Mouse (Mus musculus) embryonic facial prominence, embryonic 13.5 days (tissue): Measurements from ENCODE around the gene Dnaja1. TPM values are rescaled to one million over a fixed set of nuclear protein-coding genes. Genes with fewer than 3 reads are reported as not detected.

ENCODE experiments used
- ATAC-seq: fragments of 200-750 bp; cut with Nextera tagmentation; 2 replicates; pipeline ENCODE4 v1.8.0; 2017; ENCODE audit warnings: low read depth; ENCODE audit not compliant: insufficient number of reproducible peaks, insufficient read depth, low FRiP score, low TSS enrichment
- H3K27ac ChIP-seq: fragments of 300-500 bp; sonication (generic); 2 replicates; pipeline ENCODE4 v1.5.1; 2015; ENCODE audit warnings: moderate library complexity, mild to moderate bottlenecking, inconsistent platforms
- H3K27me3 ChIP-seq: fragments of 300-500 bp; sonication (generic); 2 replicates; pipeline ENCODE4 v1.6.1; 2015; ENCODE audit warnings: mild to moderate bottlenecking, inconsistent platforms
- H3K36me3 ChIP-seq: fragments of 300-500 bp; sonication (generic); 2 replicates; pipeline ENCODE4 v1.6.1; 2015; ENCODE audit warnings: mild to moderate bottlenecking, inconsistent platforms
- H3K4me1 ChIP-seq: fragments of 300-500 bp; sonication (generic); 2 replicates; pipeline ENCODE4 v1.6.1; 2015; ENCODE audit warnings: inconsistent platforms
- H3K4me2 ChIP-seq: fragments of 300-500 bp; sonication (generic); 2 replicates; pipeline ENCODE4 v1.6.1; 2015; ENCODE audit warnings: moderate library complexity, mild to moderate bottlenecking, inconsistent platforms
- H3K4me3 ChIP-seq: fragments of 300-500 bp; sonication (generic); 2 replicates; pipeline ENCODE4 v1.5.1; 2015; ENCODE audit warnings: mild to moderate bottlenecking, inconsistent platforms
- H3K9ac ChIP-seq: fragments of 300-500 bp; sonication (generic); 2 replicates; pipeline ENCODE4 v1.6.1; 2015; ENCODE audit warnings: mild to moderate bottlenecking, inconsistent platforms
- H3K9me3 ChIP-seq: fragments of 300-500 bp; sonication (generic); 2 replicates; pipeline ENCODE4 v1.6.1; 2016; ENCODE audit warnings: inconsistent platforms
- WGBS: fragments of 180-500 bp; shearing (Covaris S2); methylation state at CpG from one replicate; pipeline ENCODE4 v1.1.7; 2015; ENCODE audit warnings: mixed read lengths; 5-methylcytosine and 5-hydroxymethylcytosine counted together
- polyA plus RNA-seq: library from polyadenylated mRNA; unstranded; fragments of >200 nt; fragmentation: Nextera tagmentation; extraction: Ambion mirVana; gene quantifications from 2 replicates; pipeline ENCODE4 v1.2.1, GENCODE M21; 2015

Gene Dnaja1
- polyA plus RNA-seq, 1 experiment from 2014 or later = 435 TPM

DNA sequence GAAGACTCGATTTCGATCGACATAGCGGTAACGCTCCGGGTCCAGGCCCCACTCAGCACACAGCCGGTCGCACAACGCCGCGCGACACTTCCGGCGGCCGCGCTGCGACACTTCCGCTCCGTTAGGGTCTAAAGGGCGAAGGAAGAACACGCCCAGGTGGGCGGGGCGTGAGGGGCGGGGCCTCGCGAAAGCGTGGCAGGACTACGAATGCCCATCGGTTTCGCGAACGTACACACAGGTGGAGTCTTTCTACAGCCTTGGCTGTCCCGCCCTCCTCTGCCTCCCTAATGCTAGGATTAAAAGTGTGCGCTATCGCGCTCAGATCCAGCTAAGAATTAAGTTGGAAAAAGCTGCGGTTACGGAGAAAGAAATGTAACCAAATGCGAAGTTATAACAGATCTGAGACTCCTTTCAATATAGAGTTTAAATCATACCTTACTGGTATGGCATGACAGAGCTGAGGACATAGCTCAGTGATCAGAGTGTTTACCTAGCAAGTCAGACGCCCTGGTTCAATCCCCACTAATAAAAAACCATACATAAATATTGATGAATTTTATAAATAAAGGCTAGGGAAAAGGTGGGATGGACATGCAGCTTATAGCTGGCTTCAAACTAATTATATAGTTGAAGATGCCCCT lies 36.0 kb downstream of the Dnaja1 start, which contains the start of gene Smu1:
Gene Smu1, minus strand, starts transcription at position 144 of the 641 bp plus-strand sequence.
- H3K27ac ChIP-seq = peak within 1 kb of the TSS; percentile 58; the same call in 1 of the 2 replicates
- peak within 1 kb of the TSS; percentile 77 for H3K4me2 ChIP-seq
- peaks cover 4% of the 10 kb centered on the region for H3K4me1 ChIP-seq
- no peaks in the 10 kb centered on the region for H3K9me3 ChIP-seq
- peak within 1 kb of the TSS; percentile 93 for H3K9ac ChIP-seq
- WGBS = under 1% methylated on average over 40 of the region's 40 CpGs
- H3K36me3 ChIP-seq = peaks cover 26% of the 10 kb centered on the region
- ATAC-seq = peak; percentile 97
- H3K4me3 ChIP-seq = peak within 1 kb of the TSS; percentile 99
- H3K27me3 ChIP-seq = peaks cover 4% of the 10 kb centered on the region; the same call in 1 of the 2 replicates

DNA sequence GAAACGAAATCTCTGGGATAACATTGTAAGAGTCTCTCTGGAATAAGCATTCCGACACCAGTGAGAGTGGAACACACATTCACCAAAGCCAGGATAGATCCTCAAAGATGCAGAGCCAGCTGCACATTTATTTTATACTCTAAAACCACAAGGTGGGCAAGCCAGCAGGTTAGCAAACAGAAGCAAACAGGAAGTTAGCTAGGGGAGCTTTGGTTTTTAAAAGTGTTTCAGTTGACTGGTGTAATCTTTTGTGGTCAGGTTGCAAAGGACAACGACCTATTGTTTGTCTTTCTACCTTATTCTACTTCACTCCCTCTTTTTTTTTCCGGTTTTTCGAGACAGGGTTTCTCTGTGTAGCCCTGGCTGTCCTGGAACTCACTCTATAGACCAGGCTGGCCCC lies 37.9 kb downstream of the Dnaja1 start:
- Histone ChIP-seq H3K9me3 (no peaks in the 10 kb centered on the region), H3K27ac (no peak overlapping the region), H3K4me3 (no peak overlapping the region), H3K4me1 (peaks cover 4% of the 10 kb centered on the region), H3K27me3 (peaks cover 4% of the 10 kb centered on the region; the same call in 1 of the 2 replicates), H3K9ac (no peak overlapping the region), H3K4me2 (no peak overlapping the region), H3K36me3 (peaks cover 6% of the 10 kb centered on the region; the same call in 1 of the 2 replicates)
- 53% methylated on average over 5 of the region's 5 CpGs for WGBS
- no peak for ATAC-seq

DNA sequence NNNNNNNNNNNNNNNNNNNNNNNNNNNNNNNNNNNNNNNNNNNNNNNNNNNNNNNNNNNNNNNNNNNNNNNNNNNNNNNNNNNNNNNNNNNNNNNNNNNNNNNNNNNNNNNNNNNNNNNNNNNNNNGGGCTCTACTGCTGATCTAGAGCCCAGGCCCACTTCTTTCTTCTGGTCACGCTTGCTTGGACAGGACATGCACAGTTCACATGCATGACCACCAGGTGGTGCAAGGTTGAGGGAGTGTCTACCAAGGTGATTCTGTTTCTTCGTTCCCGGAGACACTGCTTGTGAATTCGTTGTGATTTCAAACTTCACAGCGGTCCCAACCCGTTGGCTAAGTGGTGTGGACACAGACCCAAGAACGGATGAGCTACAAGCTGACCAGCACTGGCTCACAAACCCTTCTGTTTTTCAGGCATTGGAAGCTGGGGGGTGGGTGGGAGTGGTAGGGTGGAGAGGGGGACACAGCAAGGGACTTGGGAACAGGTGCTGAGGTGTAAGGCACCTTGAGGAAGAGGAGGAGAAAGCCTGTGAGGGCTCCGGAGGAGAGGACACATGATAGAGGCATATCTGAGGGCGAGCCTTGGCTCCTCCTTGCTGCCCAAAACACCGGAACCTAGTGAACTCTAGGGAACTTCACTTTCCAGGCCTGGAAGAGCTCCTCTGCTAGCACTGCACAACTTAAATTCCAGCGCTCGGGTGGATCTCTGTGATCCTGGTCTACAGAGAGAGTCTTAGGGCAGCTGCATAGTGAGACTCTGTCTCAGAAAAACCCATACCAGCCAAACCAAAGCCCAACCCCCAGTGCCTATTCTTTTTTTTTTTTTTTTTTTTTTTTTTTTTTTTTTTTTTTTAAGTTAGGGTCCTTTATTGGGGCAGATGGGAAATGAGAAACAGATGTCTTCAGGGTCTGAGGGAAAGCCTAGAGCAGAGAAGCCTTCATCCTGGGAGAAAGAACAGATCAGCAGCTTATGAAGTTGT lies 52.6 kb downstream of the Dnaja1 start:
- Histone ChIP-seq H3K4me2 (peak overlapping the region; percentile 57), H3K9ac (peak overlapping the region; percentile 58), H3K27me3 (no peaks in the 10 kb centered on the region), H3K9me3 (no peaks in the 10 kb centered on the region), H3K4me1 (peaks cover 27% of the 10 kb centered on the region), H3K27ac (peak overlapping the region; percentile 90), H3K4me3 (peak overlapping the region; percentile 20), H3K36me3 (no peaks in the 10 kb centered on the region)
- WGBS = 10% methylated on average over 12 of the region's 12 CpGs
- ATAC-seq = 0 out of 2 replicates have a peak, but pooled peaks have one; percentile 21

DNA sequence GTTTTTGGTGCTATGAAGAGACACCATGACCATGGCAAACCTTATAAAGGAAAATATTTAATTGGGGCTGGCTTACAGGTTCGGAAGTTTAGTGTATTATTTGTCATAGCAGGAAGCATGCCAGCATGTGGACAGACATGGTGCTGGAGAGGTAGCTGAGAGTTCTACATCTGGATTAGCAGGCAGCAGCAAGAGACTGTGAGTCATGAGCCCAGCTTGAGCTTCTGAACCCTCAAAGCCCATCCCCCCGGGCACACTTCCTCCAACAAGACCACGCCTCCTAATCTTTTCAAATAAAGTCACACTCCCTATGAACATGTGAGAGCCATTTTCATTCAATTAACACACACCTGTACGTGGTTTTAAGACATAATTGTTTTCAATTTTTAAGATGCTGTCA lies 54.5 kb downstream of the Dnaja1 start:
- WGBS = 62% methylated on average over 4 of the region's 4 CpGs
- no peak overlapping the region for H3K4me3 ChIP-seq
- no peak for ATAC-seq

DNA sequence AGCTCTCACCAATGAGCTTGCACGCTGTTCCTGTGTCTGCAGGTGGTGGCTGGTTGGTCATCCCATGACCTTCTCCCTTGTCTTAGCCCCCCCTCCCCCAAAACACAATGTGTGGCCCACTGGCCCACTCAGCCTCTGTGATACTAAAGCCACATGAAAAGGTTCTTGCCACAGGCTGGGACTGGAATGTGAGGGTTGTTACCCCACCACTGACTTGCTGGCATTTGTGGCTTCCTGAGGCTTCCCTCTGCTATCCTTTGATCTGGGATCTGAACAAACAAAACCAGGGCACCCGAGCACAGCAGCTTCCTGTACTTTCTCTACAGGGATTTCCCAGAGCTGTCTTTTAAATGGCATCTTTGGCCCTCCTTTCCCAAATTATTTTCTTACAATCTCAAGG lies 55.2 kb downstream of the Dnaja1 start:
- Histone ChIP-seq H3K9me3 (no peaks in the 10 kb centered on the region), H3K27ac (0 out of 2 replicates have a peak overlapping the region, but pooled peaks have one; percentile 11), H3K4me3 (no peak overlapping the region), H3K27me3 (no peaks in the 10 kb centered on the region), H3K36me3 (no peaks in the 10 kb centered on the region), H3K4me2 (no peak overlapping the region; the same call in 1 of the 2 replicates), H3K4me1 (peaks cover 37% of the 10 kb centered on the region), H3K9ac (no peak overlapping the region; the same call in 1 of the 2 replicates)
- no peak for ATAC-seq
- WGBS = 25% methylated on average over 2 of the region's 2 CpGs

More for the DNA sequence above, 54.5 kb downstream of the Dnaja1 start:
- Histone ChIP-seq H3K4me2 (no peak overlapping the region), H3K9ac (no peak overlapping the region), H3K27ac (no peak overlapping the region), H3K36me3 (no peaks in the 10 kb centered on the region), H3K4me1 (peaks cover 32% of the 10 kb centered on the region), H3K9me3 (no peaks in the 10 kb centered on the region), H3K27me3 (no peaks in the 10 kb centered on the region)

DNA sequence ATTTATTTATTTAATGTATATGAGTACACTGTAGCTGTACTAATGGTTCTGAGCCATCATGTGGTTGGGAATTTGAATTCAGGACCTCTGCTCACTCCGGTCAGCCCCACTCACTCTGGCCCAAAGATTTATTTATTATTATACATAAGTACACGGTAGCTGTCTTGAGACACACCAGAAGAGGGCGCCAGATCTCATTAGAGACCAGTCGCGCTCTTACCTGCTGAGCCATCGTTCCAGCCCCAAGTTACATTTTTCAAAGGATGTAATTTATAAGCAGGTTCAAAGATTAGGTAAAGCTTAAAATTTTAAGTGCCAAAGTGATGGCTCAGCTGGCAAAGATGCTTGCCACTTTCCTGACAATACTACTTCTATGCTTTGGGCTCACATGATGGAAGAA lies 56.7 kb downstream of the Dnaja1 start:
- H3K36me3 ChIP-seq = no peaks in the 10 kb centered on the region

DNA sequence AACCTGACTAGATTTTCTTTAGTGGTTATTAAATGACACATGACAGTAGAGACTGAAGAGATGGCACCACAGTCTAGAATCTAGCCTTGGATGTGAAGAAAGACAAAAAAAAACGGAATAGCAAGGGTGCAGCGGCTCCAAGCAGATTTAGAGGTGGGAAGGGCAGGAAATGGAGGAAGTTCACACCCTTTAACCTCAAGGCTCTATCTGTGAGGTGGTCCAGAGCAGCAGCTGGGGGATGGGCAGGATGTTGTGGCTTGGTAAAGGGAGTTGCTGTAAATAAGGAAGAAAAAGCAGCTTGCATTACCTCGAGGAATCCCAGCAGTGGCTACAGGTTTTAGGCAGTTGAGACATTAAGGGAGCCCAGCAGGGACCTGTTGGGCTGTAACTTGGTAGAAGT lies 59.2 kb downstream of the Dnaja1 start:
- H3K27ac ChIP-seq = no peak overlapping the region
- H3K27me3 ChIP-seq = no peaks in the 10 kb centered on the region
- H3K4me3 ChIP-seq = no peak overlapping the region
- no peaks in the 10 kb centered on the region for H3K36me3 ChIP-seq
- 19% methylated on average over 3 of the region's 3 CpGs for WGBS
- ATAC-seq = no peak
- H3K9me3 ChIP-seq = no peaks in the 10 kb centered on the region
- H3K4me1 ChIP-seq = peaks cover 18% of the 10 kb centered on the region
- H3K9ac ChIP-seq = no peak overlapping the region
- H3K4me2 ChIP-seq = no peak overlapping the region

More for the DNA sequence above, 56.7 kb downstream of the Dnaja1 start:
- Histone ChIP-seq H3K9ac (no peak overlapping the region), H3K9me3 (no peaks in the 10 kb centered on the region), H3K27me3 (no peaks in the 10 kb centered on the region), H3K4me3 (no peak overlapping the region), H3K4me2 (no peak overlapping the region), H3K27ac (no peak overlapping the region), H3K4me1 (peaks cover 33% of the 10 kb centered on the region)
- no peak for ATAC-seq
- 82% methylated on average over 6 of the region's 6 CpGs for WGBS

DNA sequence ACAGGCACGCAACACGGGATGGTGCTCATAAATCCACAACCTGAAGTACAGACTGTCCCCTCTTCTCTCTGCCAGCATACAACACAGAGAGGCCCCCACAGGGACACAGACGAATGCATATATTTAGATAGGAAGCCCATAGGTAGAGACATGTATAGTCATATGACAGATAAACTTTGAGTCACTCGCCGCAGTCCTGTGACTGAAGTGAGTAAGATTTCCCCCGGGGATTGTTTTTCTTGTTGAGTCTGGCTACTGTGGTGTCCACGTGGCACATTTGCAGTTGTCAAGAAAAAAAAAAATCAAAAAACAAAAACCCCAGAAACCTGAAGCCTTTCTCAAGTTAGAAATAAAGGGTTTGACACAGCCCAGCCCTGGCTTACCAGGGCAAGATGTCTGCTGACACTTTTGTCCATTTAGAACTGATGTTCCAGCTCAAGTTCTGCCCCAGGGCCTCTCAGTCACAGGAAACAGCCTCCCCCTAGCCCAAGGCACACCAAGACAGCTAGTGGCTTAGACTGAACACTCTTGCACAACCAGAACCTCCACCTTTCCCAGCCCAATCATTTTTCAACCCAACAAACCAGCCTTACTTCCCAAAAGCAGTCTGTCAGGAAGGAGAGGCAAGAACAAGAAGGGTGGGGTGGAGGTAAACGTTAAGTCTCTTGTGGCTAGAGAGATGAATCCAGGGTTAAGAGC lies 60.0 kb downstream of the Dnaja1 start:
- H3K27me3 ChIP-seq = no peaks in the 10 kb centered on the region
- H3K4me2 ChIP-seq = no peak overlapping the region
- no peaks in the 10 kb centered on the region for H3K9me3 ChIP-seq
- H3K36me3 ChIP-seq = no peaks in the 10 kb centered on the region
- H3K4me1 ChIP-seq = peaks cover 16% of the 10 kb centered on the region
- no peak for ATAC-seq
- 0 out of 2 replicates have a peak overlapping the region, but pooled peaks have one; percentile 11 for H3K9ac ChIP-seq
- WGBS = 42% methylated on average over 8 of the region's 8 CpGs
- H3K4me3 ChIP-seq = no peak overlapping the region
- peak overlapping the region; percentile 48; the same call in 1 of the 2 replicates for H3K27ac ChIP-seq

DNA sequence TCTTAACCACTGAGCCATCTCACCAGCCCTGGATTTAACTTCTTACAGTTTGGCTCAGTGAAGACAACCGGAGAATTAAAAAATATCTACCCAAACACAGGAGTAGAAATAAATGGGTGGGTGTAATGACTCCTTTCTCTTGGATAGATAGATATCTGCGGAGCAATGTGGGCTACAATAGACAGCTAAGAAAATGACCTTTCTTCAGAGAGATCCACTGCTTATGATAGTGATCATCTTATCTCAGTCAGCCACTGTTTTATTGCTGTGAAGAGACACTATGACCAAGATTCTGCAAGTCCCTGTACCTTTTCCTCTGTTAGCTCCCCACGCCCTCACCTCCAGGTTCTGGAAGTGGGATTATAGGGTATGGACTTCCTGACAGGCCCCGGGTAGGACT lies 61.1 kb downstream of the Dnaja1 start:
- H3K36me3 ChIP-seq = no peaks in the 10 kb centered on the region
- H3K4me2 ChIP-seq = no peak overlapping the region
- no peak for ATAC-seq
- no peak overlapping the region for H3K27ac ChIP-seq
- H3K9me3 ChIP-seq = no peaks in the 10 kb centered on the region
- peaks cover 10% of the 10 kb centered on the region for H3K4me1 ChIP-seq
- no peak overlapping the region for H3K9ac ChIP-seq
- no peak overlapping the region for H3K4me3 ChIP-seq
- H3K27me3 ChIP-seq = no peaks in the 10 kb centered on the region
- 90% methylated on average over 4 of the region's 4 CpGs for WGBS

DNA sequence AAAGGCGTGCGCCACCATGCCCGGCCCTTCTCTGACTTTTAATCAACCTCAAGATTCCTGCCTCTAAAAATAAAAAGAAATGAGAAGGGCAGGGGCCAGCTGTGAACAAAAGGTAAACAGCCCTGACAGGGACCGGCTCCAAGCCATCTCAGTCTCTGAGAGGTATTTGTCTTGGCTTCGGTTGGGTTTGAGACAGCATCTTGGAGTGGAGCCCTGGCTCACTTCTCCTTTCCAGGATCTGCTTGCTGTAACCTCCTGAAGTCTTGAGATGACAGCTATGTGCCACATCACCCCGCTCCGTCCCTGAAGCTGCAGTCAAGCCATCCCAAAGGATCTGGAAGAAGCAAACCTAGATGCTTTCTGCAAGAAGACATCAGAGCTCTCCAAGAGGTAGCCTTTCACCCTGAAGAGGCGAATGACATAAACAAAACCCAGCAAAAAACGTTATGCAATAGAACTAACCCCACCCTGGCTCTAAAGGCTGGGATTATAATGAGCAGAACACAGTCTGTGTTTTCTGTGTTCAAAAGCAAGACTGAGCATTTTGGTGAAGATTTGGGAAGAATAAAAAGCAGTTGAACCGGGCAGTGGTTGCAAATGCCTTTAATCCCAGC lies 62.7 kb downstream of the Dnaja1 start:
- peaks cover 10% of the 10 kb centered on the region for H3K4me1 ChIP-seq
- H3K4me3 ChIP-seq = no peak overlapping the region
- no peaks in the 10 kb centered on the region for H3K9me3 ChIP-seq
- WGBS = 80% methylated on average over 10 of the region's 10 CpGs
- no peak overlapping the region for H3K27ac ChIP-seq
- no peaks in the 10 kb centered on the region for H3K36me3 ChIP-seq
- no peak overlapping the region for H3K4me2 ChIP-seq
- H3K9ac ChIP-seq = no peak overlapping the region
- no peaks in the 10 kb centered on the region for H3K27me3 ChIP-seq
- no peak for ATAC-seq
